Mouse (Mus musculus): ENCODE data around the gene Kif3c.

DNA sequence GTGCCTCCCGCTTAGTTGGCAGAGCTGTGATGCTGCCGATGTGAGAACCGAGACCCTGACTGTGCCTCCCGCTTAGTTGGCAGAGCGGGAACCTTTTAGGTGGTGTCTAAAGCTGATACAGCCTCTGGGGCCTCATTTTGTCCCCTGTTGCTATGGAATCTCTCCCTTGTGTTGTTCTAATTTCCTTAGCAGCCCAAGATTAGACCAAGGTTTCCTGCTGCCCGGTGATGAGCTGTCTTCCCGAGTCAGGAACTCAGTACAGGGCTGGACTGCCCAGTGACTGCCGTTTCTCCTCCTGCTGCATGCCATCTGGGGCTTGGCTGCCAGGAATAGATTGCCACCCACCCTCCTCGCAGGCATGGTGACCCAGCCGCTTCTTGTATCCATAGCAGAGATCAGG lies 21.0 kb downstream of the Kif3c start:
- TF ChIP-seq MYB (IDR thresholded peaks at IDR 0.05; ENCODE audit: low read depth, low read length) (no peak), CHD1 (IDR thresholded peaks at IDR 0.05; ENCODE audit: low read depth, low read length) (no peak), CTCF (IDR thresholded peaks at IDR 0.05 in 2 of 3, conservative IDR thresholded peaks at IDR 0.05 in 1 of 3; ENCODE audit: control insufficient read depth in 1 of 3, insufficient read depth in 1 of 3, low read depth in 2 of 3, low read length in 3 of 3, poor library complexity in 1 of 3, severe bottlenecking in 1 of 3) (no peak), NRF1 (IDR thresholded peaks at IDR 0.05; ENCODE audit: insufficient read depth, low read depth, low read length, poor library complexity, severe bottlenecking) (no peak), POLR2A (IDR thresholded peaks at IDR 0.05; ENCODE audit: control insufficient read depth in 1 of 2, insufficient read depth in 1 of 2, low read depth in 1 of 2, low read length in 2 of 2, poor library complexity in 1 of 2) (no peak), HCFC1 (IDR thresholded peaks at IDR 0.05; ENCODE audit: low read depth, low read length) (no peak), EP300 (IDR thresholded peaks at IDR 0.05; ENCODE audit: low read depth in 1 of 2, low read length in 2 of 2) (no peak), USF1 (IDR thresholded peaks at IDR 0.05; ENCODE audit: low read depth, low read length) (no peak), RCOR1 (IDR thresholded peaks at IDR 0.05; ENCODE audit: low read depth, low read length) (no peak), GATA1 (IDR thresholded peaks at IDR 0.05; ENCODE audit: low read depth, low read length) (no peak), MAZ (IDR thresholded peaks at IDR 0.05; ENCODE audit: low read depth, low read length) (no peak), SIN3A (IDR thresholded peaks at IDR 0.05; ENCODE audit: low read length) (no peak), ZC3H11A (IDR thresholded peaks at IDR 0.05; ENCODE audit: low read depth, low read length) (no peak)
